Mouse (Mus musculus) monocyte, adult 2 months (primary cell): Measurements from ENCODE around the gene Qtrt1.

Source experiments
- DNase-seq, 2 experiments: peaks; one replicate each; pipeline ENCODE4 v3.0.0; 2022; ENCODE audit warnings: low spot score in 2 of 2, low read depth in 1 of 2

The Qtrt1 gene

DNA sequence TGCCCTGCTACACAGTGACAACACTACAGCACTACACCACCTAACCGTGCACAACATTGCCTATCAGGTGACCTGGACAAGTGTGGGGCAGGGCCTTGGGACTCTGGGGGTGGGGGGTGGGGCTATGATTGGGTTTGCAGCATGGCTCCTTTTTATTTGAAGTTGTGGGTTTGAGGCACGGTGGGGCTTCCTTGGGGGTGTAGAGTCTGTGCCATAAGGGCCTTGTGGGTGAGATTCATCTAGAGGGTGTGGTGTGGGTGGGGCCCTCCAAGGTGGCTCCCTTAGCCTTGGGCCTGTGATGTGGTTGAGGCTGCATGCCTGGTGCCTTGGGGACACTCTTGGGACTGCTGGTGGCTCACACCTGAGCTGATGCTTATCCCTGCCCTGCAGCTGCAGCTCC, 8.0 kb downstream of the Qtrt1 start:
- DNase-seq = no peak

DNA sequence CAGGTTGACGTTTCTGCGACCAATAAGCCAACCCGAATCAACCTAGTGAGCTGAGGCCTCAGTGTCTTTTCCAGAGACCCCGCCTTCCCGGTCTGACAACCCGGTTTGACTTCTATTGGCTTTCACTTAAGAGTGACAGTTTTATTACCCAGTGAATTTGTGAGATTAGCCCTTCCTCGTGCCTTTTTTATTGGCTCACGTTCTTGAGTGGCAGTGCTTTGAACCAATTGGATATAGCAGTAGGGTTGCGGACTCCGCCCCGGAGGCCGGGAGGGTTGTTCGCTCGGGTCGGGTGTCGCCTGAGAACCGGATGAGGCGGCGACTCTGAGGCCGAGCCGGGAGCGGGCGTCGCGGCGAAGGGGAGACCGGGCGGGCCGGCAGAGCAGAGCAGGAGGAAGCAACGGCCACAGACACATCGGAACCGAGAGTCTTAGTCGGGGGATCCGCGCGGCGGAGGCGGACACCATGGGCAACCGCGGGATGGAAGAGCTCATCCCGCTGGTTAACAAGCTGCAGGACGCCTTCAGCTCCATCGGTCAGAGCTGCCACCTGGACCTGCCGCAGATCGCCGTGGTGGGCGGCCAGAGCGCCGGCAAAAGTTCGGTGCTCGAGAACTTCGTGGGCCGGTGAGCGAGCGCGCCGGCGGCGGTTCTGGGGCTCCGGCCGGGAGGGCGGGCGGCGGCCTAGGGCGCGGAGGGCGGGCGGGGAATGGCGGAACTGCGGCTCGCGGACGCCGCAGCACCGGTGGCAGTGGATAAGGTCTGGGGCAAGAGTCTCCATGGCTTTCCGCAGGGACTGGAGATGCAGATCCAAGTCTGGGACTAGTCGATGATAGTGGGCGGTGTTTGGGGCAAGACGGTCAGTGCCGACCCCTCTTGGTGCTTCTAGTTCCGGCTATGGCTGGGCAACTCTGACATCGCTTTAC, 13.3 kb downstream of the Qtrt1 start, which contains the start of gene Dnm2:
Gene Dnm2, plus strand, starts transcription at position 278 of the 925 bp plus-strand sequence.
- peak; percentile 98 to 99 for DNase-seq

DNA sequence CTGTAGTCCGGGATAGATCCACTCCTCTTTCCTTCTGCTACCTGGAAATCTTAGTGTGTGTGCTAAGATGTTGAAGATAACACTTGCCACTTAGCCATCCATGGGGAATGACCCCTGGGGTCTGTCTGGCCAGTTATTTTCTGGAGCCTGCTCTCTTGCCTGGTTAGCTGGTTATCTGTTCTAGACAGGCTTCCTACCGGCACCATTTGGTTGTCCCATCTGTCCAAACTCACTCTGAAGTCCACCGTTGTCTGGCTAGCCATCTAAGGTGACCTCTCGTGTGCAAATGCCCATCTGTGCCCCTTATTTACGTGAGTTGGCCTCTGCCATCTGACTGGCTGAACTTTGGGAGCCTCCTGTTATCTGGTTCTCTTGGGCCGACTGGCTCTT, 13.9 kb downstream of the Qtrt1 start:
- no peak for DNase-seq

DNA sequence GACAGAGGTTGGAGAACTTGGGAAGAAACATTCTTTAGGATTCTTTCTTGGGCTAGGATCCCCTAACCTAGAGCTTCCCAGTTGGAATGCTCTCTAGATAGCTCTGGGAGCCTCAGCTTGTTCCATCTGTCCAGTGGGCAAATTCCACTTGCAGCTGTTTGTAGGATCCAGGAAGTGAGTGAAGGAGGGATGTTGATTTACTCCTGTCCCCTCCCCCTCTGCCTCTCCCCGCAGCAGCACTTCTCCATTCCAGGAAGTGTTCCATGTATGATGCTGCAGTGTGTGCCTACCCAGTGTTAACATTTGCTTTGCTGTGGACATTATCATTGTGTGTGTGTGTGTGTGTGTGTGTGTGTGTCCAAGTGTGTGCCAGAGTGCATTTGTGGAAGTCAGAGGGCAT, 14.4 kb downstream of the Qtrt1 start:
- DNase-seq = no peak

DNA sequence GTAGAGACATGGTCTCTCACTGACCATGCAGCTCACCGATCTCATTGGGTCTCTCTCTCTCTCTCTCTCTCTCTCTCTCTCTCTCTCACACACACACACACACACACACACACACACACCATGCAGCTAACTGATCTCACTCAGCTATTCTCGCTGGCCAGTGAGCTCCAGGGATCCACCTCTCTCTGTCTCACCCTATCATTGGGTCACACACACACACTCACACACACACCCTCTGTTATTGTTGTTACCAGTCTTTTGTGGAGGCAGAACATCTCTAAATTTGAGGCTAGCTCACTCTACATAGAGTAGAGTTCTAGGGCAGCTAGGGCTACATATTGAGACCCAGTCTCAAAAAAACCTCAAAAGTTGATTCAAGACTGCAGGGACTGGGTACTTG, 14.9 kb downstream of the Qtrt1 start:
- no peak for DNase-seq

DNA sequence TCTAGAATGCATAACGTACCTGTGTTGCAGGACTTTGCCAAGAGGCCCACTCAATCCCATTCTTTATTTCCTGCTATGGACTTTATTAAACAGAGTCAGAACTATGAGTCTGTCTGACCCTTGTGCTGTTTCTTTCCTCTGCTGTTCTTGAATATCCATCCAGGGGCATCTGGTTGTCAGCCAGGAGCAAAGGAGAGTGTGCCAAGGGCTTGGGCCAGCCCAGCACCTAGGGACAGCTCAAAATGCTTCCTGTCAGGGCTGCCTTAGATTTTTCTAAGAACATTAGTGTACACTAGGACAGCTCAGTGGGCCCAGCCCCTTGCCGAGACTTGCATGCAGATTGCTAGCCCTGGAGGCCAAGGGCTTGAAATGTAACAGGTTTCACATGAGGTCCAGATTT, 16.1 kb downstream of the Qtrt1 start:
- DNase-seq = no peak

DNA sequence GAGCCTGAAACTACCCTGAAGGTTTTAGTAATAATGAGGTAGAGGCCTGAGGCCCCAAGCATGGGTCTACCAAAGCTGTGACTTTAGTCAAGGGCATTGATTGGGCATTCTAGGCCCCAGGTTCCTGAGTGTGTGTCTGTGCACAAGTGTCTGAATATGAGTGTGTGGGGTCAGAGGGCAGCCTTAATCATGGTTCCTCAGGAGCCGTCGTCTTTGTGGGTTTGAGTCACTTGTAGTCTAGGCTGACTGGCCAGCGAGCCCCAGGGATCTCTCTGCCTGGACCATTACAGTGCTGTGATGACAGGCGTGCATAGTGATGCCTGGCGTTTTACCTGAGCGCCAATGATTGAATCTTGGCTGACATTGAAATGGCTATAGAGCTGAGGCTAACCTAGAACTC, 16.5 kb downstream of the Qtrt1 start:
- DNase-seq = no peak

DNA sequence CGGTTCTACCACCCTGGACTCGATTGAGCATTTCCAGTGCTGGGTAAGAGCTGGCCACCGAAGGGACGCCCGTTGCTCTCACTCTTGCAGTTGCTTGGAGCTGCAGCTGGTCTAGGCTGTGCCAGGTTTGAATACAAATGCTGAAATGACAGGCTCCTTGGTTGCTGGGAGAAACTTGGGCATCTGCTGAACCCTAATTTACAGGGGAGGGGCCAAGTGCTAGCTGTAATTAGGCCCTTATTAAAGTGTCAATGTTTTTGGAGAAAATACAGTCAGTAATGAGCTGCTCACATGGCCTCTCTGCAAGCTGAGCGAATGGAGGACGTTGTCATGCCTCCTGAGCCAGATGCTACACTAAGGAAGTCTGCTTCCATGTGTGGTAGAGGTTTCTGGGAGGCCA, 19.1 kb downstream of the Qtrt1 start:
- DNase-seq = no peak

DNA sequence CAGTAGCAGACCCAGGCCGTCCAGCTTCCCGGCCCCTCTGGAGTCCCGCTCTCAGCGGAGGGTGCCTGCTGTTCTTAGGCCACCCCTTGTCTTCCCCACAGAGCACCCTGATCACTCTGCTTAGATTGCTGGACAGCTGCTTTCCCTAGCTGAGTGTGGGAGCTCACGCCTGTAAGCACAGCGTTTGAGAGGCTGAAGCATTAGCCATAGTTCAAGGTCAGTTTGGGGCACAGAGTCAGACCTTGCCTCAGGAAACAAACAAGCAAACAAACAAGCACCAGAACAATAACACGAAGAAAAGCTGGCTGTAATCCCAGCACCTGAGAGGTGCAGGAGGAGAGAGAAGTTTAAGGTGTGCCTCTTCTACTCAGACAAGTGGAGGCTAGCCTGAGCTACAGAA, 20.4 kb downstream of the Qtrt1 start:
- DNase-seq = no peak

DNA sequence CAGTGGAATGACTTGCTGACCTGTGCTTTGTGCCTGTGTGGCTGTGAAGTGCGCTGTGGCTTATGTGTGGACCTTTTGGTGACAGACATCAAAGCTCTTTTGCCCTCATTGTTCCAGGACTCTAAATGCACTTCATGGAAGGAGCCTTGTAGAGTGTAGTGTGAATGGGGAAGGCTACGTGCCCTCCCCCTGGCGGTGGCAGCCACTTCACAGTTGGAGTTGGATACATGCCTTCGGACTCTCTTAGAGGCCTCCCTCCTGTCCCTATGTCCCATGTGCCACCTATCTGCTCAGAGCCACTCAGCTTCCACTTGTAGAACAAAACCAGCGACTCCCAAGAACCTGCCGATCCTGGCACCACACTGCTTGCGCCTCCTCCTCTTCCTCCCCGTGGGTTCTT, 22.1 kb downstream of the Qtrt1 start:
- DNase-seq = no peak

DNA sequence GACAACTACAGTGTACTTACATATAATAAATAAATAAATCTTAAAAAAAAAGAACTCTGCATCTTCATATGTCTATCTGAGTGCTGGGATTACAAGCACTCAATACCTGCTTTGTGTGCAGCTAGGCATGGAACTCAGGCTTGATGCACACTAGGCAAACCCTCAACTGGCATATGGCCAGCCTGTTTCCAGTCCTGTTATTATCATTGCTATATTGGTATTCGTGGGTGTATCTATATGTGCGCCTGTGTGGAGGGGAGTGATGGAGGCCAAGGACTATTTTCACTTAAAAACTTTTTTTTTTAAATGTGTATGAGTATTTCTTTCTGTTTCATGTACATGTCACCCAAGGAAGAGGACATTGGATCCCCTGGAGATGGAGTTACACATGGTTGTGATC, 22.8 kb downstream of the Qtrt1 start:
- DNase-seq = no peak

DNA sequence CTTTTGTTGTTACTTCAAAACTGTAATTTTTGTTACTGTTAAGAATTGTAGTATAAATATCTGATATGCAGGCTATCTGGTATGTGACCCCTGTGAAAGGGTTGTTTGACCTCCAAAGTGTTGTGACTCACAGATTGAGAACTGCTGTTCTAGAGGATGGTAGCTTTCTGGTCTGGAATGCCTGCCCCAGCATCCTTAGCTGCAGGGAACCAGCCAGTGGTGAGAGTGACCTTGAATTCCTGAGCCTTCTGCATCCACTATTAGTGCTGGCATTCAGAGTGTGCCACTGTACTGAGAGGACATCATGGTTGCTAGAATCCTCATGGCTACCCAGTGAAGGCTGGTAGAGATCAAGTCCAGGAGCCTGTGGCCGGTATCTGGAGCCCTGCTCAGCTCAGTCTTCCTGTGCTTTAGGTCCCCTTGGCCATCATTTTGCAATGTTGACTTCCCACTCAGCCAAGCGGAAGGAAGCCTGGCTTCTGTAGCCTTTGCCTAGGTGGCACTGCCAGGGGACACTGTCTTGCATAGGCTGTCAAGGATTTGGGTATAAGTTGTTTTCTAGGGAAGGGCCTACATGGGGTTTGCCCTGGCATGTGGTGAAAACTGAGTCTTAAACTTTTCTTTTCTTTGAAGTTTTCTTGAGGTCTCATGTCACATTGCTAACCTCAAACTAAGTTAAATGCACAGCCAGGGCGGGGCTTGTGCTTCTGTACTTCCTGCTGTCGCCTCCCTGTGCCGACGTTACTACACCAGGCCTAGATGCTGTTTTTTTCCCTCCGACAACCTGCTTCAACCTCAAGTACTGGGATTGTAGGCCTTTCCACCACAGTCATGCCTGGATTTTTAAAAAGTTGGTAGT, 24.4 kb downstream of the Qtrt1 start:
- DNase-seq = peak in 1 of 2 experiments; percentile 34

DNA sequence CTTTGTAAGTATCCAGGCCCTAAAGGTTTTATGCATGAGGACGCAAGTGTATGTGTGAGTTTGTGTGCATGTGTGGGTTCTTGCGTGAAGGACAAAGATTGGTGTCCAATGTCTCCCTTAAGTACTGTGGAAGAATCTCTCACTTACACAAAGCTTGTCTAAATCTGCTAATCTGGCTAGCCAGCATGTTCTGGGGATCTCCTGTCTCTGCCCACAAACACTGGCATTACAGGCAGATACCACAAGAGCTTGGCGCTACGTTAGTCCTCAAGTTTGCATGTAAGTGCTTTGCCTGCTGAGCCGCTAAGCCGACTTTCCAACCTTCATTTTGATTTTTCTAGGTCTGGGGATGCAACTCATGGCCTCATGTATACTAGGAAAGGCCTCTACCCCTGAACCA, 25.9 kb downstream of the Qtrt1 start:
- no peak for DNase-seq

DNA sequence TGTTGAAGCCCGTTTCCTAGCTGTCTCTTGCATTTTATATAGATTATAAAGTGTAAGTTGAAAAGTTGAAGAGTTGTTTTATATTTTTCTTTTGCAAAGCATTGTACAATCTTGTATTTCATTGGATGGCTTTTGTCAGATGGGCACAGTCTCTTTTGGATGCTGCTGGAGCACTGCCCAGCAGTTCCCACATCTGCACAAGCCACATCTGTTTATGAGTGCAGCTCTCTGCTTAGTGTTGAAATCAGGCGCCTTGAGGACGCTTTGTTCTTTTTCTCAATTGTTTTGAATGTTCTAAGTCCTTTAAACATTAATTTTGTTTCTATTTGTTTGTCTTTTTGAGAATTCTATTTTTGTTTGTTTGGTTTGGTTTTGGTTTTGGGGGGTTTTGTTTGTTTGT, 26.6 kb downstream of the Qtrt1 start:
- no peak for DNase-seq

DNA sequence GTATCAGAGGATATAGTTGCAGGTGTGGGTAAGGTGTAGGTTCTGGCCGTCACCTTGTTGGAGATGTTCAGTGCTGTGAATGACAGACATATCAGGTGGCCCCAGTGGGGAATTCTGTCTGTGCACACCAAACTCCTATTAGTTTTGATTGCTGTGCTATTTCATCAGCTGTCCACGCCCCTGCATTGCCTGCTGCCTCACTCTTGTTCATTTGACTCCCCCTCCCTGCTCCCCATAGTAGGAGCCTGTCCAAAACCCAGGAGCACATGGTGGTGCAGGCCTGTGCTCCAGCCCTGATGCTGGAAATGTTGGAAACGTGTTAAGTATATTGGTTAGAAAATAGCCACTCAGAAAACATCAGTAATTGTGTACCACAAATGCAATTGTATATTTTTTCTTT, 27.8 kb downstream of the Qtrt1 start:
- DNase-seq = no peak

DNA sequence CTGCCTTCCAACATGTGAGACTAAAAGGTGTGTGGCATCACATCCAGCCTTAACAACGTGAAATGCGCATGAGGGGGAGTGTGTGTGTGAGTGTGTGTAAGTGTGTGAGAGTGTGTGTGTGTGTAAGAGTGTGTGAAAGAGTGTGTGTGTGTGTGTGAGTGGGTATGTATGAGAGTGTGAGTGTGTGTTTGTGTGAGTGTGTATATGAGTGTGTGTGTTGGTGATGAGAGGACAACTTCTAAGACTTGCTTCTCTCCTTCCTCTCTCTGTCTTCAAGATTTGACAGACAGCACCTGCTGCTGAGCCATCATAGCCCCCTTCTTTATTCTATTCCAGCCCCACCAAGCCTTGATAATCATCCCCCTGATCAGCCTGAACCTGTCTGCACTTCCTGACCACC, 28.3 kb downstream of the Qtrt1 start:
- DNase-seq = no peak

DNA sequence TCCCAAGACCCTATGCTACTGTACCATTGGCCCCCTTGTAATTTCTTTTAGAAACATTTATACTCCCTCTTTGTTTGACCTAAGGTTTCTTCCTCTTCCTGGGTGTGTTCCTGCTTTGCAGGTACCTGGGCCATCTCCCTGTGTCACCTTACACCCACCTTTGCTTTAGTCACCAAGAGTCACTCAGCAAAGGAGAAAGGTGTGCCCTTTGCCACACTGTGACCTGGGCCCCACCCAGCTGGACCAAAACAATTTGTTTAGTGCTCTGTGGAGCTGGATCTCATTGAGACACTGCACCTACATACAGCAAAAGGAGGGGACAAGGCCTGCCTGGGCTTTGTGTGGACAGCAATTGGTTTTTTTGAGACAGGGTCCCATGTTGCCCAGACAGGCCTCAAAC, 28.8 kb downstream of the Qtrt1 start:
- DNase-seq = no peak

DNA sequence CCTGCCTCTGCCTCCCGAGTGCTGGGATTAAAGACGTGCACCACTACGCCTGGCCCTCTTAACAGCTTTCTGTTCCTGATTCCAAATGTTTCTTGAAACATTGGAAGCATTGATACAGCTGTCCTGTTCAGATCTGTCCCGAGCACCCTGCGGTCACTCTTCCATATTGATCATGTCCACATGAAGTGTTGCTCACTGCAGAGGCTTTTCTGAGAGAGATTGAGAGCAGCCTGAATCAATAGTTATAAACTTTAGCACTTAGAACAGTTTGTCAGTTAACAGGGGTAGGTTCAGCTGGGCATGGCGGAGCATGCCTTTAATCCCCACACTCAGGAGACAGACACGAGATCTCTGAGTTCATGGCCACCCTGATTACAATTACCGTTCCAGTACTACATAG, 32.2 kb downstream of the Qtrt1 start:
- DNase-seq = no peak

DNA sequence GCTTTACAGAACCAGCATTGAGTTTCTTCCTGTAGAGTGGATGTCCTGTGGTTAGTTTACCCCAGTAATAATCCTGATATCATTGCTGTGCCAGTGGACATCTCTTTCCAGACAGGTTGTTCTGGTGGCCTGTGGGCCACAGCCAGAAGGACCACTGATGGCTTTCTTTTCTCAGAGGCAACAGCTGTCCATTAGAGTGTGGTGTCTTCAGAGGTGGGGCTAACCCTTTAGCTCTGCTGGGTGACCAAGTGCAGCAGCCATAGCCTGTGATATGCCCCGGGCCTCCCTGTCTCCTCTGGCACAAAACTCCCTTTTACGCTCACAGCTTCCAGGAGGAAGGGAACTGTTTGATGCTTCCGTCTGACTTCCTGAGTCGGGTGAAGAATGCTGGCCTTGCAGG, 32.9 kb downstream of the Qtrt1 start:
- DNase-seq = no peak

DNA sequence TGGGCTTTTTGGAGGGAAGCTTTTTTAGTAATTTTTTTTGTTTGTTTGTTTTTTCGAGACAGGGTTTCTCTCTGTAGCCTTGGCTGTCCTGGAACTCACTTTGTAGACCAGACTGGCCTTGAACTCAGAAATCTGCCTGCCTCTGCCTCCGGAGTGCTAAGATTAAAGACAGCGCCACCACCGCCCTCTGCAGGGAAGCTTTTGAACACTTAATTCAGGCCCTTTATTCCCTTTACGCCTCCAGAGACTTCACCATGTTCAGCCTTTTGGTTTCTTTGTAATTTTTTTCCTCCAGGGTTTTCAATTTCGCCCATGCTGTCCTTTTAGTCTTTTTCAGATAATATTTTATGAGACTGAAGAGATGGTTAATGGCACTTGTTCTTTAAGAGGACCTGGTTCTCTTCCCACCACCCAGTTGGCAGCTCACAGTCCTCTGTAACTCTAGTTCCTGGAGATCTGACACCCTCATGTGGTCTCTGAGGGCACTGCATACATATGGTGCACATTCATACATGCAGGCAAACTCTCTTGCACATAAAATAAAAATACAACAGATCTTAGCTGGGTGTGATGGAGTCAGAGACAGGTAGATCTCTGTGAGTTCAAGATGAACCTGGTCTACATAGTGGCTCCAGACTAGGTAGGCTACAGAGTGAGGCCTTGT, 33.6 kb downstream of the Qtrt1 start:
- no peak for DNase-seq

DNA sequence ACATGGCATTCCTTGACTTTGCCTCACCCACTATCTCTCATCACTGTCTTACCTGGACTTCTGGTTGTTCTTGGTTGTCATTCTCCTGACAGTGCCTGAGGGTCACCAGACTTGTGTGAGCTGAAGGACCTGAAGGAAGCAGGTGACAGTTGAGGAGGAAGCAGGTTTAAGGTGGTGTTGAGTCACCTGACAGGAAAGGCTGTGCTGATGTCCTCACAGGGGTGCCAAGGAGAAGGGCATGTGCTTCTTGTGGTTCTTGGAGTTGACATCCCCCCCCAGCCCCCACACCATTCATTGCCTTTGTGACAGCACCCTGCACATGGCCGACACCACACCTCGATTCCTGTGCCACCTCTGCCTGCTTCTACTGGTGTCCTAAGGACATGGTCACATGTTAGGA, 36.1 kb downstream of the Qtrt1 start:
- no peak for DNase-seq

DNA sequence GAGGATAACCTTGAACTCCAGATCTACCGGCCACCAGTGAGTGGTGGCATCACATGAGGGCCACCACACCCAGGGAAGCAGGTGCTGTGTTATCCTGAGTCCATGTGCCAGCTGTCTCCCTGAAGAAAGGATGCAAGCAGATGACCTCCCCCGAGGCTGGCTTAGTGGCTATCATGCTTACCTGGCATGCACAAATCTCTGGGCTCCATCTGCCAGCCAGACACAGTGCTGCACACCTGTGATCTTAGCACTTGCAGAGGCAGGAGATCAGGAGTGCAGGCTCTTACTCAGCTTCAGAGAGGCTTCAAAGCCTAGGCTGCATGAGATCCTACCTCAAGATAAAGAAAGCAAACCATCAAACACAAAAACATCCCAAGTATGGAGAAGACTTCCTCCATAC, 38.1 kb downstream of the Qtrt1 start:
- no peak for DNase-seq
